Mouse (Mus musculus): Measurements from ENCODE around the gene Incenp. TPM values are rescaled to one million over a fixed set of nuclear protein-coding genes. Genes with fewer than 3 reads are reported as not detected.
"Not testable (repeated sequence)": the region's sequence is repeated elsewhere in the genome, so short reads cannot be mapped to it uniquely, and the experiment has no call there.

The Incenp gene
- polyA plus RNA-seq, 1 experiment from 2014 or later, result 95.1 TPM

DNA sequence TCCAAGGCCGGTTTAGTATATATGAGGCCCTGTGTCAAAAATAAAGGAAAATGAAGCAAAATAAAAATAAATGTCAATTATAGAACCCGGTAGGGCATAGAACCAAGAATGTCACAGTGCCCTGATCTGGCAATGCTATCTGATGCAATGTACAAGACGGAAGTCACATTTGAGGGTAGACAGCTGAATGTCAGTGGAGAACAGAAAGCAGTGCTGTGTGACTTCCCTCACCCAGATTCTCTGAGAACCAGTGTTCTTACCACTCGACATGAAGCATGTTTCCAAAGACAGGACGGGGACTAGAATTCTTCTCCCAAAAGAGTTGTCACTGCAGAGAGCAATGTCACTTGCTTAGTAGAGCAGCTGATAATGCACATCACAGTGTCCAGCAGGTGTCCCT lies 14.4 kb upstream of the Incenp start:
- Histone ChIP-seq H3K27me3 (no peaks in the 10 kb centered on the region), H3K9ac (no peak overlapping the region), H3K4me2 (replicated peaks) (no peak overlapping the region), H3K36me3 (no peaks in the 10 kb centered on the region), H3K9me3 (replicated peaks) (no peaks in the 10 kb centered on the region), H3K4me3 (no peak overlapping the region), H3K4me1 (no peaks in the 10 kb centered on the region), H3K27ac (no peak overlapping the region)
- 90% methylated on average over 5 of the region's 5 CpGs for WGBS
- ATAC-seq (ENCODE audit: low FRiP score), result no peak

GRCm38 (mm10) chr19:9911314-9911754 lies 12.0 kb upstream of the Incenp start:
- ATAC-seq (ENCODE audit: low FRiP score), result no peak
- Histone ChIP-seq H3K9me3 (replicated peaks) (no peaks in the 10 kb centered on the region), H3K27me3 (no peaks in the 10 kb centered on the region), H3K4me2 (replicated peaks) (peak overlapping the region; percentile 27; the same call in 1 of the 2 replicates), H3K4me1 (no peaks in the 10 kb centered on the region), H3K36me3 (no peaks in the 10 kb centered on the region), H3K9ac (no peak overlapping the region), H3K27ac (no peak overlapping the region), H3K4me3 (no peak overlapping the region)
- WGBS, result 13% methylated on average over 6 of the region's 6 CpGs

DNA sequence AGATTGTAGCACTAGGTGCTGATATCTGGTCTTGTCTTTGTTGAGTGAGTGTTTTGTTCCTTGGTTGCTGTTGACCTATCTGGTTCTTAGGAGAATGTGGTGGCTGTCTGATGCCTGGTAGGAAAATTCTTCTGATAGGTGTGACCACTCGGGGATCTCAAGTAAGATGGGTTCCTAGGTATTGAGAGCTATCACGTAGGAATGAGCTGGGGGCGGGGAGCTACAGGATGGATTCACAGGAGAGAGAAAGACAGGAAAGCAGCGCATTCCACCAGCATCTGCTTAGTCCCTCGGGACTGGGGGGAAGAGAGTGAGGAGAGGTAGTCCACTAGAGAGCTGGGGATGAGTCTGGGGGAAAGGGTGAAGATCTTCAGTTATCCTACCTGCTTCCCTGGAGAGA lies 10.0 kb upstream of the Incenp start:
- Histone ChIP-seq H3K4me2 (replicated peaks) (no peak overlapping the region), H3K9ac (no peak overlapping the region), H3K27ac (no peak overlapping the region), H3K4me3 (no peak overlapping the region), H3K9me3 (replicated peaks) (no peaks in the 10 kb centered on the region), H3K4me1 (no peaks in the 10 kb centered on the region), H3K27me3 (no peaks in the 10 kb centered on the region), H3K36me3 (no peaks in the 10 kb centered on the region)
- 73% methylated on average over 5 of the region's 5 CpGs for WGBS
- ATAC-seq (ENCODE audit: low FRiP score), result no peak

DNA sequence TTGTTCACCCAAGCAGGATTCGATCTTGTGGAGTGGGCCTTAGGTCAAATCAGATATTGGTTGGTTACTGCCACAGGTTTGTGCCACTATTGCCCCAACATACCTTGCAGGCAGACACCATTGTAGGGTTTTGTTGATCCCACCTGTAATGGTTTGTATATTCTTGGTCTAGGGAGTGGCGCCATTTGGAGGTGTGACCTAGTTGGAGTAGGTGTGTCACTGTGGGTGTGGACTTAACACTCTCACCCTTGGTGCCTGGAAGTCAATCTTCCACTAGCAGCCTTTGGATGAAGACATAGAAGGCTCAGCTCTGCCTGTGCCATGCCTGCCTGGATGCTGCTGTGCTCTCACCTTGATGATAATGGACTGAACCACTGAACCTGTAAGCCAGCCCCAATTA lies 1.3 kb upstream of the Incenp start:
- peaks cover 25% of the 10 kb centered on the region for H3K4me1 ChIP-seq
- H3K27ac ChIP-seq; H3K36me3 ChIP-seq; H3K9me3 ChIP-seq (replicated peaks); H3K27me3 ChIP-seq; H3K9ac ChIP-seq; H3K4me2 ChIP-seq (replicated peaks); ATAC-seq (ENCODE audit: low FRiP score); H3K4me3 ChIP-seq: not testable (repeated sequence)
- WGBS, result 98% methylated on average over 2 of the region's 2 CpGs

GRCm38 (mm10) chr19:9899780-9900146 lies 412 bp upstream of the Incenp start:
- peak overlapping the region; percentile 68 for H3K4me3 ChIP-seq
- H3K36me3 ChIP-seq, result peaks cover 10% of the 10 kb centered on the region
- peak overlapping the region; percentile 84 for H3K4me2 ChIP-seq (replicated peaks)
- ATAC-seq (ENCODE audit: low FRiP score), result peak; percentile 85
- 7% methylated on average over 10 of the region's 10 CpGs for WGBS
- peak overlapping the region; percentile 90 for H3K27ac ChIP-seq
- H3K9ac ChIP-seq, result peak overlapping the region; percentile 37; the same call in 1 of the 2 replicates
- H3K4me1 ChIP-seq, result peaks cover 25% of the 10 kb centered on the region
- H3K9me3 ChIP-seq (replicated peaks), result no peaks in the 10 kb centered on the region
- H3K27me3 ChIP-seq, result no peaks in the 10 kb centered on the region

GRCm38 (mm10) chr19:9898339-9899066 lies 848 bp downstream of the Incenp start:
- Histone ChIP-seq H3K27ac (peak overlapping the region; percentile 46; the same call in 1 of the 2 replicates), H3K36me3 (peaks cover 22% of the 10 kb centered on the region), H3K9me3 (replicated peaks) (no peaks in the 10 kb centered on the region), H3K27me3 (no peaks in the 10 kb centered on the region), H3K9ac (peak overlapping the region; percentile 80), H3K4me1 (peaks cover 25% of the 10 kb centered on the region), H3K4me3 (peak overlapping the region; percentile 68), H3K4me2 (replicated peaks) (peak overlapping the region; percentile 84)
- WGBS, result 10% methylated on average over 17 of the region's 17 CpGs
- ATAC-seq (ENCODE audit: low FRiP score), result no peak; the same call in 1 of the 2 replicates

GRCm38 (mm10) chr19:9896067-9896466 lies 3.3 kb downstream of the Incenp start:
- Histone ChIP-seq H3K4me3 (no peak overlapping the region), H3K27ac (no peak overlapping the region), H3K27me3 (no peaks in the 10 kb centered on the region), H3K9me3 (replicated peaks) (no peaks in the 10 kb centered on the region), H3K36me3 (peaks cover 46% of the 10 kb centered on the region), H3K4me1 (peaks cover 25% of the 10 kb centered on the region), H3K4me2 (replicated peaks) (no peak overlapping the region), H3K9ac (no peak overlapping the region)
- ATAC-seq (ENCODE audit: low FRiP score), result no peak
- 77% methylated on average over 5 of the region's 5 CpGs for WGBS

DNA sequence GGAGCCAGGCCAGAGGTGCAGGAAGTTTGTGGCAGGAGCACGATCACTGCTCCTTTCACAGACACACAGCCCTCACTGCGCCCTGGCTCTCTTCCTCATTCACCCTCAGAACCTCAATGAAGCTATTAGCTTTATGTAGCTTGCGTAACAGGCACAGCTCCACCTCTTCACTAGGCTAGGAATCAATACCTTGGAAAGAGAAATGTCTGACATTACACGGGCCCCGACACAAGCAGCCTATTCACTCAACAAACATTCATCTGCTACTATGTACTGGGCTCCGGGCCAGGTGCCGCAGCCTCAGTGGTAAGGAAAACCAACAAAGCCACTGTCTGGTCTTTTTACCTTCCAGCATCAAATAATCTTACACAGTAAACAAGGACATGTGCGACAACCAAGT lies 12.6 kb downstream of the Incenp start:
- Histone ChIP-seq H3K27me3 (no peaks in the 10 kb centered on the region), H3K4me2 (replicated peaks) (no peak overlapping the region), H3K4me3 (no peak overlapping the region), H3K4me1 (no peaks in the 10 kb centered on the region), H3K9ac (no peak overlapping the region), H3K9me3 (replicated peaks) (no peaks in the 10 kb centered on the region), H3K27ac (no peak overlapping the region), H3K36me3 (peaks cover 75% of the 10 kb centered on the region)
- ATAC-seq (ENCODE audit: low FRiP score), result no peak
- 96% methylated on average over 8 of the region's 8 CpGs for WGBS

DNA sequence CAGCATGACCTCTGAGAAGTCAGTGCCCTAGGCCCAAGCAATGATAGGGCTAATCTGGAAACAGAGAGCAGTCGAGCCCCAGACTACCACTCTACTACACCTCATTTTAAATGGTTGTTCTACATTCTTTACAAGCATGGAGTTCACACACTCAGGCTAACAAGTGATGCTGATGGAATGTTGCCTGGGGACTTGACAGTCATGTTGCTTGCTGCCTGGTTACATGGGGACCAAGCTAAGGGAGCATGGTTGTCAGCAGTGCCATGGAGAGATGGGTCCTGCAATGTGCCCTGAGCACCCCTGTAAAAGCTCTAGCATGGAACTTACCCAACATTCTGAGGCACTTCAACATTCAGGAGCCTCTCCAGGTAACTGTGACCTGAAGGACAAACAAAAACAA lies 13.0 kb downstream of the Incenp start:
- H3K4me2 ChIP-seq (replicated peaks), result no peak overlapping the region
- H3K4me3 ChIP-seq, result no peak overlapping the region
- WGBS, result 77% methylated on average over 1 of the region's 1 CpGs
- no peak overlapping the region for H3K27ac ChIP-seq
- ATAC-seq (ENCODE audit: low FRiP score), result no peak
- no peaks in the 10 kb centered on the region for H3K4me1 ChIP-seq
- H3K9ac ChIP-seq, result no peak overlapping the region
- no peaks in the 10 kb centered on the region for H3K9me3 ChIP-seq (replicated peaks)
- no peaks in the 10 kb centered on the region for H3K27me3 ChIP-seq
- peaks cover 75% of the 10 kb centered on the region for H3K36me3 ChIP-seq

GRCm38 (mm10) chr19:9878186-9878835 lies 21.0 kb downstream of the Incenp start:
- Histone ChIP-seq H3K9me3 (replicated peaks) (no peaks in the 10 kb centered on the region), H3K9ac (no peak overlapping the region), H3K36me3 (peaks cover 89% of the 10 kb centered on the region), H3K4me2 (replicated peaks) (no peak overlapping the region), H3K4me1 (no peaks in the 10 kb centered on the region), H3K27ac (no peak overlapping the region), H3K4me3 (no peak overlapping the region), H3K27me3 (no peaks in the 10 kb centered on the region)
- 97% methylated on average over 20 of the region's 20 CpGs for WGBS
- no peak for ATAC-seq (ENCODE audit: low FRiP score)

- no peak overlapping the region for H3K27ac ChIP-seq
- no peaks in the 10 kb centered on the region for H3K27me3 ChIP-seq
- H3K4me2 ChIP-seq (replicated peaks), result no peak overlapping the region
- H3K9ac ChIP-seq, result no peak overlapping the region
- H3K9me3 ChIP-seq (replicated peaks), result no peaks in the 10 kb centered on the region
- H3K4me3 ChIP-seq, result no peak overlapping the region
- no peaks in the 10 kb centered on the region for H3K4me1 ChIP-seq
- no peak for ATAC-seq (ENCODE audit: low FRiP score)
- H3K36me3 ChIP-seq, result no peaks in the 10 kb centered on the region
These were observed 33.9 kb downstream of the Incenp start for GRCm38 (mm10) chr19:9865466-9865865.

GRCm38 (mm10) chr19:9864856-9865255 lies 34.5 kb downstream of the Incenp start:
- no peak overlapping the region for H3K27ac ChIP-seq
- ATAC-seq (ENCODE audit: low FRiP score), result no peak
- no peak overlapping the region for H3K4me2 ChIP-seq (replicated peaks)
- no peaks in the 10 kb centered on the region for H3K36me3 ChIP-seq
- H3K4me1 ChIP-seq, result no peaks in the 10 kb centered on the region
- 78% methylated on average over 1 of the region's 1 CpGs for WGBS
- H3K9ac ChIP-seq, result no peak overlapping the region
- no peaks in the 10 kb centered on the region for H3K9me3 ChIP-seq (replicated peaks)
- H3K27me3 ChIP-seq, result no peaks in the 10 kb centered on the region
- no peak overlapping the region for H3K4me3 ChIP-seq

GRCm38 (mm10) chr19:9860821-9861220 lies 38.5 kb downstream of the Incenp start:
- H3K4me1 ChIP-seq; H3K4me3 ChIP-seq; H3K27me3 ChIP-seq; H3K9ac ChIP-seq; H3K27ac ChIP-seq; H3K36me3 ChIP-seq; H3K4me2 ChIP-seq (replicated peaks); H3K9me3 ChIP-seq (replicated peaks); ATAC-seq (ENCODE audit: low FRiP score): not testable (repeated sequence)
- 91% methylated on average over 3 of the region's 3 CpGs for WGBS
